Mouse (Mus musculus): ENCODE measurements around the gene Nap1l1. TPM values are rescaled to one million over a fixed set of nuclear protein-coding genes. Genes with fewer than 3 reads are reported as not detected.

Nap1l1 gene
- total and polyA plus RNA-seq, 3 experiments, result 196 to 1,342 (median 360) TPM

DNA sequence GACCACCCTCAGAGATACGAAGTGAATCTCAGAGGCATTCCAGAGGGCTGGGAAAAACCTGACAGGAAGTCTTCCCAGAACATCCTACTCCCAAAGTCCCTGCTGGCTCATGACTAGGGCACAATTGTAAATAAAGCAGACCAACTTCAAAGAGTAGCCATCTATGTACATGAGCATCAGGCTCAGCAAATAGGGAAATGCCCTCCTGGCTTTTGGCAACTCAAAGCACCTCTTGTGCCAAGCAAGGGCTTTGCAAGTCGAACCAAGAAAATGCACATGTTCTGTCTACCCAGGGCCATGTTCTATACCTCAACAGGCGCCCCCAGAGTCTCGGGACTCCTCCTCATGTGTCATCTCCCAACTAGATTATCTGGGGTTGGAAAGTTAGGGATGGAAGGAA lies 48.6 kb downstream of the Nap1l1 start:
- Histone ChIP-seq H3K4me2 (ENCODE audit: insufficient read depth, low read depth, poor library complexity, severe bottlenecking) (no peak overlapping the region), H3K79me2 (replicated peaks; ENCODE audit: control insufficient read depth, extremely low read depth, insufficient read depth, poor library complexity, severe bottlenecking) (no peaks in the 10 kb centered on the region), H3K4me1 (ENCODE audit: control insufficient read depth in 1 of 2, insufficient read depth in 2 of 2) (peaks cover 8 to 33% of the 10 kb centered on the region in 2 experiments), H3K9me3 (replicated peaks; ENCODE audit: low read length) (no peaks in the 10 kb centered on the region), H3K9ac (ENCODE audit: insufficient read depth, low read depth) (no peak overlapping the region), H3K27me3 (replicated peaks) (no peaks in the 10 kb centered on the region), H3K4me3 (replicated peaks in 1 of 3; ENCODE audit: low read depth in 2 of 3, low read length in 2 of 3, poor library complexity in 1 of 3) (no peak overlapping the region), H3K36me3 (replicated peaks in 1 of 2; ENCODE audit: control insufficient read depth in 1 of 2, insufficient read depth in 1 of 2, low read length in 1 of 2) (no peaks in the 10 kb centered on the region), H3K27ac (ENCODE audit: insufficient read depth, low read depth) (no peak overlapping the region)
- dilution Hi-C loops (cut with MboI; ENCODE audit: extremely low pct_ligation_motif_present, extremely low pct_unique_long_range_greater_than_20kb, low sequenced_read_pairs), result no loop called here
- no peak for DNase-seq (ENCODE audit: extremely low read depth)
- in situ Hi-C loops (cut with MboI; ENCODE audit: low pct_ligation_motif_present, low pct_unique_long_range_greater_than_20kb, low sequenced_read_pairs), result loop anchor here (25.0 kb wide), 2 partner anchors 116 to 216 kb away; no protein-coding TSS in a partner anchor
- TF ChIP-seq TCF12 (IDR thresholded peaks at IDR 0.05; ENCODE audit: low read depth, low read length) (no peak), JUND (conservative IDR thresholded peaks at IDR 0.05; ENCODE audit: low read depth, low read length) (no peak), E2F4 (IDR thresholded peaks at IDR 0.05; ENCODE audit: insufficient replicate concordance, low read depth, low read length) (no peak), MAX (IDR thresholded peaks at IDR 0.05; ENCODE audit: low read length) (no peak), RAD21 (IDR thresholded peaks at IDR 0.05; ENCODE audit: low read depth, low read length) (no peak), RCOR1 (conservative IDR thresholded peaks at IDR 0.05; ENCODE audit: low read depth, low read length) (no peak), ZC3H11A (IDR thresholded peaks at IDR 0.05; ENCODE audit: low read depth, low read length) (no peak), CHD2 (IDR thresholded peaks at IDR 0.05; ENCODE audit: low read length) (no peak), ZKSCAN1 (IDR thresholded peaks at IDR 0.05; ENCODE audit: borderline replicate concordance, low read depth, low read length) (no peak), NELFE (IDR thresholded peaks at IDR 0.05; ENCODE audit: low read depth, low read length) (no peak), MAFK (IDR thresholded peaks at IDR 0.05; ENCODE audit: insufficient replicate concordance, low read length) (no peak), GABPA (IDR thresholded peaks at IDR 0.05; ENCODE audit: insufficient replicate concordance, low read depth, low read length) (no peak)

DNA sequence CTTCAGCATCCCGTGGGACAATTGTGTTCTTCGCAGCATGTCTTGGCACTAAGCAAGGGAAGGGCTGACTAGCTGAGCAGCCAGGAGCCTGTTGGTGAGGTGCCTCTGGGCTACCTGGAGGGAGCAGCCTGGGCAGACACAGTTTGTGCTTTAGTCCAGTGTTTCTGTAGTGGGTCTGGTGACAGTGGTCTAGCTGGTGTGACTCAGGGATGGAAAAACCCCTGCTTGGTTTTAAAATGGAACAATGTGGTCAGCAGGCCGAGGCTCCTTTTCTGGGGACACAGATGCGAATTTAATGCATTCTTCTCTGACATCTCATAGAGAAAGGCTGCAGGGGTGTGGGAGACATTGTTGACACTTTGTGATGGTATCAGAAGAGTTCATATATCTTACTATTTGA lies 49.2 kb downstream of the Nap1l1 start:
- Histone ChIP-seq H3K36me3 (replicated peaks in 1 of 2; ENCODE audit: control insufficient read depth in 1 of 2, insufficient read depth in 1 of 2, low read length in 1 of 2) (no peaks in the 10 kb centered on the region), H3K9ac (ENCODE audit: insufficient read depth, low read depth) (no peak overlapping the region), H3K4me3 (replicated peaks in 1 of 3; ENCODE audit: low read depth in 2 of 3, low read length in 2 of 3, poor library complexity in 1 of 3) (no peak overlapping the region), H3K79me2 (replicated peaks; ENCODE audit: control insufficient read depth, extremely low read depth, insufficient read depth, poor library complexity, severe bottlenecking) (no peaks in the 10 kb centered on the region), H3K27me3 (replicated peaks) (no peaks in the 10 kb centered on the region), H3K4me1 (ENCODE audit: control insufficient read depth in 1 of 2, insufficient read depth in 2 of 2) (peaks cover 8 to 29% of the 10 kb centered on the region in 2 experiments), H3K27ac (ENCODE audit: insufficient read depth, low read depth) (no peak overlapping the region), H3K9me3 (replicated peaks; ENCODE audit: low read length) (no peaks in the 10 kb centered on the region), H3K4me2 (ENCODE audit: insufficient read depth, low read depth, poor library complexity, severe bottlenecking) (0 out of 2 replicates have a peak overlapping the region, but pooled peaks have one; percentile 32)
- peak; percentile 40; the same call in 1 of the 2 replicates for TF ChIP-seq TCF12 (IDR thresholded peaks at IDR 0.05; ENCODE audit: low read depth, low read length)
- TF ChIP-seq MEF2A (IDR thresholded peaks at IDR 0.05; ENCODE audit: borderline replicate concordance, low read depth, low read length), result peak; percentile 43; the same call in 1 of the 2 replicates
- no peak for TF ChIP-seq ZMIZ1 (IDR thresholded peaks at IDR 0.05; ENCODE audit: low read depth, low read length)
- TF ChIP-seq ZNF384 (IDR thresholded peaks at IDR 0.05; ENCODE audit: low read depth, low read length), result no peak
- TF ChIP-seq ETS1 (conservative IDR thresholded peaks at IDR 0.05; ENCODE audit: low read depth, low read length), result 0 out of 2 replicates have a peak, but pooled peaks have one; percentile 38
- TF ChIP-seq BHLHE40 (IDR thresholded peaks at IDR 0.05; ENCODE audit: low read depth, low read length), result peak; percentile 79
- TF ChIP-seq EP300 (IDR thresholded peaks at IDR 0.05; ENCODE audit: low read length), result peak; percentile 59
- dilution Hi-C loops (cut with MboI; ENCODE audit: extremely low pct_ligation_motif_present, extremely low pct_unique_long_range_greater_than_20kb, low sequenced_read_pairs) (no loop called here), in situ Hi-C loops (cut with MboI; ENCODE audit: low pct_ligation_motif_present, low pct_unique_long_range_greater_than_20kb, low sequenced_read_pairs) (loop anchor here (25.0 kb wide), 2 partner anchors 115 to 215 kb away; no protein-coding TSS in a partner anchor)
- DNase-seq (ENCODE audit: extremely low read depth), result no peak
